Mouse (Mus musculus) heart, embryonic 11.5 days (tissue): Measurements from ENCODE around the gene Myod1. TPM values are rescaled to one million over a fixed set of nuclear protein-coding genes. Genes with fewer than 3 reads are reported as not detected.

ENCODE experiments used
- ATAC-seq: fragments of 200-750 bp; cut with Nextera tagmentation; replicated peaks from 2 replicates; pipeline ENCODE4 v1.8.0; 2017; ENCODE audit warnings: moderate library complexity; ENCODE audit not compliant: insufficient number of reproducible peaks, low FRiP score, low TSS enrichment
- H3K27ac ChIP-seq: fragments of 300-500 bp; sonication (generic); 2 replicates; pipeline ENCODE4 v1.5.1; 2014; ENCODE audit warnings: mild to moderate bottlenecking, low read depth, low read length
- H3K27me3 ChIP-seq: fragments of 300-500 bp; sonication (generic); 2 replicates; pipeline ENCODE4 v1.6.1; 2014; ENCODE audit warnings: mild to moderate bottlenecking, low read length, mixed read lengths; ENCODE audit not compliant: control insufficient read depth, insufficient read depth
- H3K36me3 ChIP-seq: fragments of 300-500 bp; sonication (generic); 2 replicates; pipeline ENCODE4 v1.6.1; 2014; ENCODE audit warnings: mild to moderate bottlenecking, low read length, moderate library complexity, mixed read lengths; ENCODE audit not compliant: control insufficient read depth, insufficient read depth
- H3K4me1 ChIP-seq: fragments of 300-500 bp; sonication (generic); 2 replicates; pipeline ENCODE4 v1.6.1; 2014; ENCODE audit warnings: low read length; ENCODE audit not compliant: control insufficient read depth, insufficient read depth
- H3K4me2 ChIP-seq: fragments of 300-500 bp; sonication (generic); 2 replicates; pipeline ENCODE4 v1.6.1; 2014; ENCODE audit warnings: mild to moderate bottlenecking, moderate library complexity
- H3K4me3 ChIP-seq: fragments of 300-500 bp; sonication (generic); 2 replicates; pipeline ENCODE4 v1.5.1; 2014; ENCODE audit warnings: low read depth, low read length
- H3K9ac ChIP-seq: fragments of 300-500 bp; sonication (generic); 2 replicates; pipeline ENCODE4 v1.6.1; 2014; ENCODE audit warnings: mild to moderate bottlenecking, low read depth, low read length, moderate library complexity
- H3K9me3 ChIP-seq: fragments of 300-500 bp; sonication (generic); replicated peaks from 2 replicates; pipeline ENCODE4 v1.6.1; 2016; ENCODE audit warnings: low read length; ENCODE audit not compliant: control insufficient read depth
- WGBS: fragments of 180-500 bp; shearing (Covaris S2); extraction: QIAGEN DNeasy Blood & Tissue Kit; methylation state at CpG from one replicate; pipeline ENCODE4 v1.1.7; 2014; ENCODE audit not compliant: insufficient replicate concordance; 5-methylcytosine and 5-hydroxymethylcytosine counted together
- polyA plus RNA-seq: library from polyadenylated mRNA; unstranded; fragments of >200 nt; fragmentation: Nextera tagmentation; extraction: Ambion mirVana; gene quantifications from 2 replicates; pipeline ENCODE4 v1.2.1, GENCODE M21; 2014

Gene Myod1
- polyA plus RNA-seq, 1 experiment from 2014 or later: 1.5 TPM

- no peaks in the 10 kb centered on the region for H3K9me3 ChIP-seq
- WGBS: 71% methylated on average over 4 of the region's 4 CpGs
- no peak for ATAC-seq
- no peaks in the 10 kb centered on the region for H3K36me3 ChIP-seq
- peaks cover 5% of the 10 kb centered on the region; the same call in 1 of the 2 replicates for H3K27me3 ChIP-seq
- H3K4me2 ChIP-seq: no peak overlapping the region
- no peak overlapping the region for H3K4me3 ChIP-seq
- no peaks in the 10 kb centered on the region for H3K4me1 ChIP-seq
- H3K27ac ChIP-seq: no peak overlapping the region
- H3K9ac ChIP-seq: no peak overlapping the region
Measured at GRCm38 (mm10) chr7:46425012-46425411, 48.7 kb downstream of the Myod1 start.

Other genes with a start within 250 kb of the Myod1 start
- 4.8 and 6.8 TPM in 2 replicates for gene Abcc8, start 196.4 kb upstream of the Myod1 start, polyA plus RNA-seq
- gene Ush1c, start 138.0 kb upstream of the Myod1 start, polyA plus RNA-seq: 1.7 and 2.0 TPM in 2 replicates
- gene Otog, start 135.5 kb upstream of the Myod1 start, polyA plus RNA-seq: not detected in 2 replicates
- 0.21 and 0.27 TPM in 2 replicates for gene Kcnc1, start 20.0 kb downstream of the Myod1 start, polyA plus RNA-seq